Mouse (Mus musculus) small intestine, adult 2 months (tissue): Measurements from ENCODE around the gene Rnf151. TPM values are rescaled to one million over a fixed set of nuclear protein-coding genes. Genes with fewer than 3 reads are reported as not detected.

Experiments
- H3K27ac ChIP-seq: fragments of 200-500 bp; 2 replicates; pipeline ENCODE4 v1.5.1; 2012; ENCODE audit warnings: low read depth, low read length, control low read depth, inconsistent platforms; ENCODE audit not compliant: insufficient read depth
- H3K27me3 ChIP-seq: fragments of 200-500 bp; 2 replicates; pipeline ENCODE4 v1.6.1; 2012; ENCODE audit warnings: mild to moderate bottlenecking, moderate library complexity, low read length, inconsistent platforms; ENCODE audit not compliant: control insufficient read depth, insufficient read depth
- H3K36me3 ChIP-seq: fragments of 200-500 bp; 2 replicates; pipeline ENCODE4 v1.6.1; 2012; ENCODE audit warnings: mild to moderate bottlenecking, low read length, control low read depth, inconsistent platforms; ENCODE audit not compliant: control insufficient read depth, insufficient read depth
- H3K4me1 ChIP-seq: fragments of 200-500 bp; 2 replicates; pipeline ENCODE4 v1.6.1; 2012; ENCODE audit warnings: low read length, inconsistent platforms, mixed read lengths; ENCODE audit not compliant: control insufficient read depth, insufficient read depth, insufficient read length
- H3K4me3 ChIP-seq: fragments of 200-500 bp; 2 replicates; pipeline ENCODE4 v1.5.1; 2012; ENCODE audit warnings: low read depth, mild to moderate bottlenecking, control low read depth, inconsistent platforms, low read length, moderate library complexity
- CTCF ChIP-seq: fragments of 200-500 bp; IDR thresholded peaks from 2 replicates; pipeline ENCODE4 v1.5.1; 2012; ENCODE audit warnings: low read depth, mild to moderate bottlenecking, control low read depth, inconsistent platforms, low read length, moderate library complexity, mixed read lengths; ENCODE audit not compliant: insufficient replicate concordance, insufficient read length; ENCODE audit errors: extremely low read depth
- POLR2A ChIP-seq: fragments of 200-500 bp; IDR thresholded peaks from 2 replicates; pipeline ENCODE4 v1.6.1; 2012; ENCODE audit warnings: low read depth, mild to moderate bottlenecking, control low read depth, inconsistent platforms, low read length, moderate library complexity
- WGBS: fragments of 180-500 bp; shearing (Covaris S2); methylation state at CpG from one replicate; pipeline ENCODE4 v1.1.7; 2018; 5-methylcytosine and 5-hydroxymethylcytosine counted together
- polyA plus RNA-seq: library from polyadenylated mRNA; depleted of rRNA; stranded (reverse); fragments of >200 nt; gene quantifications from 2 replicates; pipeline ENCODE4 v1.2.3, GENCODE M21; 2012; rRNA removed

The Rnf151 gene
- 0.19 TPM in 1 of 2 replicates, not detected in the other for polyA plus RNA-seq

DNA sequence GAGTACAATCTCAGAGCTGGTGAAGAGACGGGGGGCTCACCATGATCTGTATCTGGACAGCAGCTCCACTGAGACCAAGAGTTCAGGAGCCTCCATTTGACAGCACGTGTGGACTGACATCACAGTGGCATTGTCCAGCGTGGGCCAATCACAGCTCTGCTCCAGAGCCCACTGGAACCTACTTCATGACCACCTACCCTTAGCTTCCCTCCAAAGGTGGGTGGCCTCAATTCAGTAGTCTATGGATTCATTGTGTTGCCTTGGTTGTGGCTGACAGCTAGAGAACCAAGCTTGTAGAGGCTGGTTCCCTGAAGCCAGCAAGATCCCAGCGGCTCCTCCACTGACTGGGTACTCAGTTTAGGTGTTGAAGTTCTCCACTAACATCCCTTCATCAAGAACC, at the start of gene Rnf151, which contains the start of gene Rps2:
TSS of gene Rnf151 (minus strand) at position 121 of the 400 bp plus-strand sequence.
TSS of gene Rps2 (plus strand) at position 174 of the 400 bp plus-strand sequence.
- Histone ChIP-seq H3K36me3 (peaks cover 15% of the 10 kb centered on the region), H3K27ac (no peak within 1 kb of the TSS), H3K4me1 (peaks cover 2% of the 10 kb centered on the region), H3K4me3 (no peak within 1 kb of the TSS), H3K27me3 (no peaks in the 10 kb centered on the region)
- 80% methylated on average over 4 of the region's 4 CpGs for WGBS
- no peak for TF ChIP-seq POLR2A
- TF ChIP-seq CTCF: no peak

DNA sequence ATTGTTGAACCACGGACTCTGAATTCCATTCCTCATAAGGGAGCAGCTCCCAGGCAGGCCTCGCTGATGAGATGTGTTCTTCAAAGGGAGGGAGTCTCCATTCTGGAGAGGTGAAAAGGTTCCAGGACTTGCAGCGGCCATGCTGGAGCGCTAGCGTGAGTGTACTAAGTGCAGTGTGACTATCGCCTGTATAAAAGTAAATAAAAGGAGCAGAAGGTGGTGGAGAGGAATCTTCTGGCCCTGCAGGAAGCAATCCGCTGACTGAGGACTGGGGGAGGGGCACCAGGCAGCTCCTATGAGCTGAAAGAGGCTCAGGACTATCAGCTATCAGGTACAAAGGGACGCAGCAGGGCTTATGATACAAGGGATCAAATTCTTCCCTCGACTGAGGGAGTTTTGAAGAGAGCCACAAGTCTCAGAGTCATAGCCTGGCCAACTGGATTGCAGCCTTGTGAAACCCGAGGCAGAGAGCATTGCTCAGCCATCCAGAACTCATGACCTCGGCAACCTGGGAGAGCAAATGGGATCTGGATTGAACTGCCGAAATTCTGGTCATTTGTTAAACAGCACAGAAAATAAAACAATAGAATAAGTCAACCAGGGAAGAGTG, 48.5 kb upstream of the Rnf151 start:
- WGBS: 18% methylated on average over 12 of the region's 12 CpGs
- H3K27ac ChIP-seq: no peak overlapping the region
- no peaks in the 10 kb centered on the region for H3K4me1 ChIP-seq
- TF ChIP-seq CTCF (no peak), POLR2A (no peak)
- no peak overlapping the region for H3K4me3 ChIP-seq
- H3K36me3 ChIP-seq: no peaks in the 10 kb centered on the region
- H3K27me3 ChIP-seq: no peaks in the 10 kb centered on the region; the same call in 1 of the 2 replicates

DNA sequence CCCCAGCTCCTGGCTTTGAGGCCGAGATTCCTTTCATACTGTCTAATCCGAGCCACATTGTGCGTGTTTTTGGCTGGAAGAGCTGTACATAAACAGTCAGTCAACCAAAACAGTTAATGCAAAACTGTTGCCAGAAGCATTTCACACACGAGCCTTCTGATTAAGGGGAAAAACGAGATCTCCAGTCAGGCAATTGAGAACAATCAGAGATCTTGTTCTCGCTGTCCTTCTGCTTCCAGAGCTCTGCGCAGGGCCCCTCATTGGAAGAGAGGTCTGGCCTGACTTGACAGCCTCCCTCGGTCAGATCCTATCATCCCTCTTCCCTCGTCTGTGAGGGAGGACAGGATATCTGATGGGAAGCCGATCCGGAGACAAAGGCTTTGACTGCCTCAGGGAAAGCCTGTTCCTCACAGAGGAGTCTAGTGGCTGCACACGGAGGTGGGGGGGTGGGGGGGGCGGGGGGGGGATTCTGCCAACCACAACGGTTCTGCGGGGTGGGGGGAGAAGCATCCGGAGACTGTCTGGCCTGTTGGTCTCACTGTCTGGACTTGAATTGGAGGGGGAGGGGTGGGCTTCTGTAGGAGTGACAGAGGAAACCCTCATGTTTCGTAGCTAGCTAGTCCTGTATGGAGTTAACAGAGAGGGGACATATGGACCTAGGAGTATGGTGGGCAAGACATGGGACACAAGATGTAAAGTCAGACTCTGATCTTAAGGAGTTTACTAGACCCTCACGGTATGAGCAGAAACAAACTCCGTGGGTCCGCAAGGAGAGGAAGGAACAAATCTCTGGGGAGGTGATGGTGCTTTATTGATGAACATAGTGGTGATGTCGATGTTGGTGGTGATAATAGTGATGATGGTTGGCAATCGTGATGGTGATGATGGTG, 47.4 kb upstream of the Rnf151 start:
- Histone ChIP-seq H3K4me3 (no peak overlapping the region), H3K27ac (no peak overlapping the region)
- 56% methylated on average over 21 of the region's 22 CpGs for WGBS

DNA sequence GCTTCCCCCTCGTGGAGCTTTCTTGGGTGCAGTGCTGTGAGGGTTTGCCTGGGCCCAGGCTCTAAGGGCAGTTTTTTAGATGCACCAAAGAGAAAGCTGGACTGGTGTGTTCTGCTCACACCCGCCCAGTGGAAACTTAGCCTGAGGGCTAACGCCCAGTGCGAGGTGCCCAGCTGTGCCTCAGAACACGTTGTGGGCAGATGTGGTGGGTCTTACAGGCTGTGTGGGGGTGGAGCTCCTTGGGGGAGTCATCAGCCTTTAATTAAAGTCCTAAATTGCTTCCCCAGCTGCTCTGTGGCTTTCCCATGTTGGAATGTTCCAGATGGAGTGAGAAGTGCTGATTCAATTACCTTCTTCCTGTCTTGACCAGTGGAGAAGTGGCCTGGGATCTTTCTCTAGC, 43.3 kb upstream of the Rnf151 start:
- 57% methylated on average over 5 of the region's 5 CpGs for WGBS
- H3K36me3 ChIP-seq: no peaks in the 10 kb centered on the region
- no peaks in the 10 kb centered on the region for H3K4me1 ChIP-seq
- H3K27me3 ChIP-seq: no peaks in the 10 kb centered on the region; the same call in 1 of the 2 replicates
- H3K27ac ChIP-seq: no peak overlapping the region
- TF ChIP-seq POLR2A (no peak), CTCF (no peak)
- no peak overlapping the region for H3K4me3 ChIP-seq

More for the DNA sequence above, 47.4 kb upstream of the Rnf151 start:
- Histone ChIP-seq H3K27me3 (no peaks in the 10 kb centered on the region; the same call in 1 of the 2 replicates), H3K36me3 (no peaks in the 10 kb centered on the region), H3K4me1 (no peaks in the 10 kb centered on the region)
- no peak for TF ChIP-seq CTCF
- TF ChIP-seq POLR2A: no peak

DNA sequence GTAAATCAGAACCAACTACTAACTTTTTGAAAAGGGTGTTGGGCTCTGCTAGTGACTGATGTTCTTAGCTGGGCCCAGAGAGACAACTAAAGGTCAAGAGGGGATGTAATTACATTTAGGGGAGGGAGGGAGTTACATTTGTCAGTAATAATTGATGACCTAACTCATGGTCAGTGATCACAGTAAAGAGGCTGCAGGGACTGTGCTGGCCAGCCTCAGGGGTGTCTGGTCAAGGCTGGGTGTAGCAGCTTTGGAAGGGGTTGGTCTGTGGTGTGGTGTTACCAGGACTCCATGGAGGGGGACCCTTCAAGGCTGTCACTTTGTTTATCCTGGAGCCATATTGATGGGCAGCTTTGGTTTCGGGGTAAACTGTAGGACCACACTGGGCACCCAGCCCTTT, 39.5 kb upstream of the Rnf151 start:
- no peak for TF ChIP-seq CTCF
- TF ChIP-seq POLR2A: no peak
- Histone ChIP-seq H3K4me1 (peaks cover 6% of the 10 kb centered on the region), H3K36me3 (no peaks in the 10 kb centered on the region), H3K27ac (no peak overlapping the region), H3K4me3 (no peak overlapping the region), H3K27me3 (peaks cover 30% of the 10 kb centered on the region)
- WGBS: 84% methylated on average over 1 of the region's 1 CpGs

DNA sequence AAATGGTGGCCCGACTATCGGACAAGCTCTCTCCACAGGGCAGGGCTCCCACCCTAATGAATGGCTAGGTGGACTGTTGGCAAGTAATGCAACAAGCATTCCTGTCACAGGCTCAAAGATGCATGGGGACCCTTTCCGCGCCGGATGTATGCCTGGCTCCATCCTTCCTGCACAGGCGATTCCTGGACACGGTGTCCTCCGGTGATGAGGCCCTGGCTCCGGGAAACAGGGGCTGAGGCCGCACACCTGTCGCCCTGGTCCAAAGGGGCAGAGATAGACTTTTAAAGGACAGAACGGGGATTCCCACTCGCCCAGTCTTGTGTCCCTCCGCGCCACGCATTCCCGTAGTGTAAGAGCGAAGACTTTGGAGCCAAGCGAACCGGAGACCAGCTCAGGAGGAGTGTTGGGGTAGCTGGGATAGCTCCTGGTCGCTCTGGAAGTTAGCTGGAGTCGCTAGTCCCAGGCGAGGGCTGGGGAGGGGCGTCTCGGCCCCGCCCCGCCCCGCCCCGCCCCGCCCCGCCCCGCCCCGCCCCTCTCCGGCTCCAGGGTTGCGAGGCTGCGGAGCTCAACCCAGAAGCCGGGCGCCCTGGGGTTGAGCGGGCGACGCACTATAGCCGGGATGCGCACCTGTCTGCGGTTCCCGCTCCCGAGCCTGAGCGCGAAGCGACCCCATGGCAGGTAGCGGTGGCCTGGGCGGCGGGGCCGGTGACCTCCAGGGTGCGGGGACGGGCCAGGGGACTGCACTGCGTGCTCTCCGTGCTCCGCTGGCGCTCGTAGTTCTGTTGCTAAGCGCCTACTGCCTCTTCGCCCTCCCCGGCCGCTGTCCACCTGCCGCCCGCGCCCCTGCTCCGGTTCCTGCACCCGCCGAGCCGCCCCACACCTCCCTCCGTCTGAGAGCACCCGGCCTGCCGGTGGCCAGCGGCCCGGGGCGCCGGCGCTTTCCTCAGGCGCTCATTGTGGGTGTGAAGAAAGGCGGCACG, 34.8 kb upstream of the Rnf151 start, which contains the start of gene Hs3st6:
TSS of gene Hs3st6 (plus strand) at position 574 of the 980 bp plus-strand sequence.
- WGBS: under 1% methylated on average over 77 of the region's 82 CpGs
- Histone ChIP-seq H3K4me3 (peak within 1 kb of the TSS; percentile 65), H3K27me3 (peaks cover 44% of the 10 kb centered on the region), H3K36me3 (no peaks in the 10 kb centered on the region), H3K4me1 (peaks cover 7% of the 10 kb centered on the region), H3K27ac (no peak within 1 kb of the TSS)
- TF ChIP-seq CTCF (no peak), POLR2A (no peak)
